Mouse (Mus musculus): ENCODE data around the gene Fcgr1. TPM values are rescaled to one million over a fixed set of nuclear protein-coding genes. Genes with fewer than 3 reads are reported as not detected.
"Not testable (repeated sequence)": the region's sequence is repeated elsewhere in the genome, so short reads cannot be mapped to it uniquely, and the experiment has no call there.

Fcgr1 gene
- polyA plus RNA-seq, 1 experiment, result not detected

DNA sequence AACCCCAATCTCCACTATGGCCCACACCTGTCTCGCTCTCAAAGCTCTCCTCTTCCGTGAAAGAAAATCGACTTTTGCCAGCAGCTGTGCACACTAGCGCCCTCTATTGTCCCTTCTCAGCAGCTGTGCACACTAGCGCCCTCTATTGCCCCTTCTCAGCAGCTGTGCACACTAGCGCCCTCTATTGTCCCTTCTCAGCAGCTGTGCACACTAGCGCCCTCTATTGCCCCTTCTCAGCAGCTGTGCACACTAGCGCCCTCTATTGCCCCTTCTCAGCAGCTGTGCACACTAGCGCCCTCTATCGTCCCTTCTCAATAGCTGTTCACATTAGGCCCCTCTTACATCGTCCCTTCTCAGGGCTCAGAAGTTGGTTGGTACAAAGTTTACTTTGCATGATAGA lies 6.4 kb downstream of the Fcgr1 start:
- not testable (repeated sequence) for H3K4me3 ChIP-seq (ENCODE audit: insufficient read depth, low read depth, low read length); H3K27ac ChIP-seq (ENCODE audit: insufficient read depth, low read depth, low read length); H3K4me1 ChIP-seq (ENCODE audit: control insufficient read depth, insufficient read depth, low read length)
- 87% methylated on average over 11 of the region's 11 CpGs for WGBS
- peak; percentile 66; the same call in 1 of the 2 replicates for TF ChIP-seq CTCF (IDR thresholded peaks at IDR 0.05; ENCODE audit: insufficient read depth, low read depth, low read length)

DNA sequence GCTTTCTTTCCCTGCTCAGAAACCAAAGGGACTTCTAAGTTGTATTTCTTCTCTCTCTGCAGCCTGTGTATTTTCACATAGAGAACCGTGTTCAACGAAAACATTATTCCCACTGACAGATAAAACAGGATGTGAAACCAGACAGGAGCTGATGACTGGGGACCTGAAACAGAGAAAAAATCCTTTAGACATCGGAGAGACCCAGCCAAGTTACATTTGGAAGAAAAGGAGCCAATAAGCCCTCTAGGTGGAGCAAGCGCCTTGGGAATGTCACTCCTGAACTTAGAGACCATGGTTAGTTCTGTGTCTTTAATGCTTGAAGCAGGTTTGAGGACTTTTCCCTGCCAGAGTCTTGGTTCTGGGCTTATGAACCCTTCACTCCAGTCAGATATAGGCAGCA lies 9.3 kb downstream of the Fcgr1 start:
- no peak overlapping the region for H3K27ac ChIP-seq (ENCODE audit: insufficient read depth, low read depth, low read length)
- 16% methylated on average over 4 of the region's 4 CpGs for WGBS
- H3K4me1 ChIP-seq (ENCODE audit: control insufficient read depth, insufficient read depth, low read length), result no peaks in the 10 kb centered on the region
- H3K4me3 ChIP-seq (ENCODE audit: insufficient read depth, low read depth, low read length), result no peak overlapping the region
- TF ChIP-seq CTCF (IDR thresholded peaks at IDR 0.05; ENCODE audit: insufficient read depth, low read depth, low read length), result no peak
- no peak for TF ChIP-seq POLR2A (IDR thresholded peaks at IDR 0.05; ENCODE audit: insufficient read depth, low read depth, low read length)

GRCm38 (mm10) chr3:96280660-96281059 lies 13.1 kb downstream of the Fcgr1 start:
- H3K27ac ChIP-seq (ENCODE audit: insufficient read depth, low read depth, low read length), result no peak overlapping the region
- H3K4me1 ChIP-seq (ENCODE audit: control insufficient read depth, insufficient read depth, low read length), result peaks cover 4% of the 10 kb centered on the region
- no peak for TF ChIP-seq POLR2A (IDR thresholded peaks at IDR 0.05; ENCODE audit: insufficient read depth, low read depth, low read length)
- no peak for TF ChIP-seq CTCF (IDR thresholded peaks at IDR 0.05; ENCODE audit: insufficient read depth, low read depth, low read length)
- H3K4me3 ChIP-seq (ENCODE audit: insufficient read depth, low read depth, low read length), result no peak overlapping the region
- 62% methylated on average over 6 of the region's 6 CpGs for WGBS

DNA sequence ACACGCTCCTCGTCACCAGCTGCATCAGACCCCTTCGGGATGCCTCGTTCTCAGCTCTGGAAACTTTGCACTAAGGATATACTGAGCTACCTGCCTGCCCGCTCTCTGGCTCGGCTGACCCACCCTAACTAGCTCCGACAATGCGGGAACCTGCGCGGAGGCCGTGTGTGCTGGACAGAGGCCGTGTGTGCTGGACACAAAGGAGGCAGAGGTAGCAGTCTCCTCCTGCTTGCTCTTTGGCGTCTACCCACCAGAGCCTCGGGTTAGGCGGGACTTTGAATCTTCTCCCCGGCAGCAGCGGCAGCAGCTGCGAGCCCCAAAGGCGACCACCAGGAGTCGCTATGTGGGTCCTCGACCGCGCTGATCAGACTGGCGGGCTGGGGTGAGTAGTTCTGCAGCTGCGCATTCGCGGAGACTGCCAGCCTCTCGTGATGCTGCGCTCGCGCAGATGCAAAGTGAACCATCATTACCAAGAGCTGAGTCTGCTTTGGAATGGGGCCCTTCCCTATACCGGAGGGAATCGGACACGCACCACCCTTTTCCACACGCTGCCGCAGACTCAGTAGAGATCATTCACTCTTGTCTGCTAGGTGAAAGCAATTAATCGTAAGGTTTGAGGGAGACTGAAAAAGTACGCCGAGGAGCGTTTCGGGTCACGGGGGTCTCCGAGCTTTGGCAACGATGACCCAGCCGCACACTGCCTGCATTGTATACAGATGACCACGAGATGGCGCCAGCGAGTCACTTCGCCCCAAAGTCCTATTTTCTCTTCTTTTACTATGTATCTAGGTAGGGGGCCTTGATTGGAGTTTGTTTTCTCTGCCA lies 15.8 kb downstream of the Fcgr1 start:
- 1% methylated on average over 49 of the region's 49 CpGs for WGBS
- Histone ChIP-seq H3K4me1 (ENCODE audit: control insufficient read depth, insufficient read depth, low read length) (peaks cover 4% of the 10 kb centered on the region), H3K4me3 (ENCODE audit: insufficient read depth, low read depth, low read length) (peak overlapping the region; percentile 62), H3K27ac (ENCODE audit: insufficient read depth, low read depth, low read length) (peak overlapping the region; percentile 85)
- TF ChIP-seq POLR2A (IDR thresholded peaks at IDR 0.05; ENCODE audit: insufficient read depth, low read depth, low read length) (peak; percentile 48), CTCF (IDR thresholded peaks at IDR 0.05; ENCODE audit: insufficient read depth, low read depth, low read length) (peak; percentile 77)

DNA sequence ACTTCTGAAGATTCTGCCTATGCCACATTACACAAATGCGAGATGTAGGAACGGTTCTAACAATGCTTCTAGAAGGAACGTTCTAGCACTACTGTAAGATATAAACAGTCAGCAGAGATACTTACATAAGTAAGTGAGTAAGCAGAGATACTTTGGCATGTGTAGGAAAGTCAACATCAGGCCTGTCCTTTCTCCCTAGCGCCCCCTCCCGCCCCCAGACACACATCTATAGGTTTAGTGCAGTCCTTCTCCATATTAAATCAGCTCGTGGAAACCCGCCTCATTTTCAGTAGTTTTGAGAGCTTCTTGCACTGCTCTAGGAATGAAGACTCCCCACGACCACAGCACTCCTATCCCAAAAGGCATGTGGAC lies 16.4 kb downstream of the Fcgr1 start:
- Histone ChIP-seq H3K4me1 (ENCODE audit: control insufficient read depth, insufficient read depth, low read length) (peaks cover 4% of the 10 kb centered on the region), H3K4me3 (ENCODE audit: insufficient read depth, low read depth, low read length) (peak overlapping the region; percentile 49), H3K27ac (ENCODE audit: insufficient read depth, low read depth, low read length) (0 out of 2 replicates have a peak overlapping the region, but pooled peaks have one; percentile 38)
- WGBS, result 18% methylated on average over 8 of the region's 8 CpGs
- no peak for TF ChIP-seq POLR2A (IDR thresholded peaks at IDR 0.05; ENCODE audit: insufficient read depth, low read depth, low read length)

DNA sequence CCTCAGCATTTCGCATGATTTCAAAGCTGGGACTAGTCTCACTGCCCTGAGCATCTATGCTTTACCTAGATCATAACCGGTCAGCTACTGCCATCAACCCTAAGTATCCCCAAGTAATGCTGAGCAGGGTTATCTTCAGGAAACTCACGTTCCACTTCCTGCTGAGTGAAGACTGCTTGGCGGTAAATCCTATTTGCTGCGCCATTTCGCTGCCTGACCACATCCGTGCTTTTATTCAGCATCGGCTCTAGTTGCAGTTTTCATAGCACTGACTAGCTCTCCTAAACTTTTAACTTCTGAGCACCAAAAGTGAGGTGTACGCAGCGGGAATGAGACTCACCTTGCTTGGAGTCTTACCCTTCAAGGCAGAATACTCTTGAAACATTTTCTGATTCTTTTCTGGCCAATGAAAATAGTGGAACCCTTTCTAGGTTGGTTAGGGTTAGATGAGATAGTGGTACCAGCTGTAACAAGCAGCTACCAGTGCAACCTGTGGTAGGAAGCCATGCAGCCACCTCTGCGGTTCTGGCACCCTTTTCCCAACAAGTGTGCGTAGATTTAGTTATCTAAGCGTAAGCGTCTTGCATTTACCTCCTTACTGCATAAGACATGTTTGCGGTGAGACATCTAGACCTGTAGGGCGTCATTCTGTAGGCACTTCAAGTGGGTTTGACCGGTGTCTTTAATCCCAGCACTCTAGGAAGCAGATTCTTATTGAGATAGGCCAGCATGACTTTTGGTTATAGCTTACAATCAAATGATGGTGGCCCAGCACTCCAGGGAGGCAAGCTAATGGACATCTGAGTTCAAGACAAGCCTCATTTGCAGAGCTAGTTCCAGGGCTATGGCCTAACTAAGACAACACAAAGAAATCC lies 19.9 kb downstream of the Fcgr1 start:
- no peak overlapping the region for H3K27ac ChIP-seq (ENCODE audit: insufficient read depth, low read depth, low read length)
- WGBS, result 93% methylated on average over 17 of the region's 17 CpGs
- H3K4me1 ChIP-seq (ENCODE audit: control insufficient read depth, insufficient read depth, low read length), result peaks cover 4% of the 10 kb centered on the region
- no peak overlapping the region for H3K4me3 ChIP-seq (ENCODE audit: insufficient read depth, low read depth, low read length)
- TF ChIP-seq POLR2A (IDR thresholded peaks at IDR 0.05; ENCODE audit: insufficient read depth, low read depth, low read length) (no peak), CTCF (IDR thresholded peaks at IDR 0.05; ENCODE audit: insufficient read depth, low read depth, low read length) (no peak)

DNA sequence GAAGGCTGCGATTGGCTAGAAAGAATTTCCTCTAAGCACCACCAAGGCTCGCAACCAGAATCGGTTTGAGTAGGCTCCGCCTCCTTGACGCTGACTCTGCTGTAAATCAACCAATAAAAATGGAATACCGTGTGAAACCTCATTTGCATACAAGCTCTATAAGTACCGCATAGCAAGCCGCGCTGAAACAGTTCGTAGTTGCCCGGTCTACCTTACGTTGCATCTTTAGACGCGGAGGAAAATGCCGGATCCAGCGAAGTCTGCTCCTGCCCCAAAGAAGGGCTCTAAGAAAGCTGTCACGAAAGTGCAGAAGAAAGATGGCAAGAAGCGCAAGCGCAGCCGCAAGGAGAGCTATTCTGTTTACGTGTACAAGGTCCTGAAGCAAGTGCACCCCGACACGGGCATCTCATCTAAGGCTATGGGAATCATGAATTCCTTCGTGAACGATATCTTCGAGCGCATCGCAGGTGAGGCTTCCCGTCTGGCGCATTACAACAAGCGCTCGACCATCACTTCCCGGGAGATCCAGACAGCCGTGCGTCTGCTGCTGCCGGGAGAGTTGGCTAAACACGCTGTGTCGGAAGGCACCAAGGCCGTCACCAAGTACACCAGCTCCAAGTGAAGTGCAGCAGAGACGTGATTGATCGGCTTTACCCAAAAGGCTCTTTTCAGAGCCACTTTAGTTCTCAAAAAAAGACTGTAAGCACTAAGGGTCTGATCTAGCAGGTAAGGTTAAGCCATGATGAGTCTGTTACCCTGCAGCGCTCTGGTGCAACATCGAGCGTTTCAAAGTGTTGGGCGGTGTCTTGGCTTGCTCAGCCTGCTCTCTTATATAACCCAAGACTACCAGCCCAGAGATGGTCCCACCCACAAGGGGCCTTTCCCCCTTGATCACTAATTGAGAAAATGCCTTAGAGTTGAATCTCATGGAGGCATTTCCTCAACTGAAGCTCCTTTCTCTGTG lies 24.0 kb downstream of the Fcgr1 start, which contains the start of gene Hist2h2bb:
Gene Hist2h2bb, plus strand, starts transcription at position 242 of the 964 bp plus-strand sequence.
- under 1% methylated on average over 45 of the region's 45 CpGs for WGBS
- Histone ChIP-seq H3K4me3 (ENCODE audit: insufficient read depth, low read depth, low read length) (peak within 1 kb of the TSS; percentile 86), H3K27ac (ENCODE audit: insufficient read depth, low read depth, low read length) (peak within 1 kb of the TSS; percentile 98), H3K4me1 (ENCODE audit: control insufficient read depth, insufficient read depth, low read length) (no peaks in the 10 kb centered on the region)
- peak; percentile 99 for TF ChIP-seq POLR2A (IDR thresholded peaks at IDR 0.05; ENCODE audit: insufficient read depth, low read depth, low read length)
- no peak for TF ChIP-seq CTCF (IDR thresholded peaks at IDR 0.05; ENCODE audit: insufficient read depth, low read depth, low read length)

GRCm38 (mm10) chr3:96268776-96269378 lies 24.9 kb downstream of the Fcgr1 start:
- not testable (repeated sequence) for H3K4me1 ChIP-seq (ENCODE audit: control insufficient read depth, insufficient read depth, low read length)
- TF ChIP-seq POLR2A (IDR thresholded peaks at IDR 0.05; ENCODE audit: insufficient read depth, low read depth, low read length), result peak; percentile 49
- Histone ChIP-seq H3K27ac (ENCODE audit: insufficient read depth, low read depth, low read length) (peak overlapping the region; percentile 98), H3K4me3 (ENCODE audit: insufficient read depth, low read depth, low read length) (peak overlapping the region; percentile 51)
- WGBS, result 0% methylated on average over 14 of the region's 44 CpGs

Data from olfactory bulb, adult 2 months (tissue).